Mouse (Mus musculus) heart, embryonic 11.5 days (tissue): Measurements from ENCODE around the gene Pqlc2. TPM values are rescaled to one million over a fixed set of nuclear protein-coding genes. Genes with fewer than 3 reads are reported as not detected.

ENCODE experiments used
- ATAC-seq: fragments of 200-750 bp; cut with Nextera tagmentation; replicated peaks from 2 replicates; pipeline ENCODE4 v1.8.0; 2017; ENCODE audit warnings: moderate library complexity; ENCODE audit not compliant: insufficient number of reproducible peaks, low FRiP score, low TSS enrichment
- H3K27ac ChIP-seq: fragments of 300-500 bp; sonication (generic); 2 replicates; pipeline ENCODE4 v1.5.1; 2014; ENCODE audit warnings: mild to moderate bottlenecking, low read depth, low read length
- H3K27me3 ChIP-seq: fragments of 300-500 bp; sonication (generic); 2 replicates; pipeline ENCODE4 v1.6.1; 2014; ENCODE audit warnings: mild to moderate bottlenecking, low read length, mixed read lengths; ENCODE audit not compliant: control insufficient read depth, insufficient read depth
- H3K36me3 ChIP-seq: fragments of 300-500 bp; sonication (generic); 2 replicates; pipeline ENCODE4 v1.6.1; 2014; ENCODE audit warnings: mild to moderate bottlenecking, low read length, moderate library complexity, mixed read lengths; ENCODE audit not compliant: control insufficient read depth, insufficient read depth
- H3K4me1 ChIP-seq: fragments of 300-500 bp; sonication (generic); 2 replicates; pipeline ENCODE4 v1.6.1; 2014; ENCODE audit warnings: low read length; ENCODE audit not compliant: control insufficient read depth, insufficient read depth
- H3K4me2 ChIP-seq: fragments of 300-500 bp; sonication (generic); 2 replicates; pipeline ENCODE4 v1.6.1; 2014; ENCODE audit warnings: mild to moderate bottlenecking, moderate library complexity
- H3K4me3 ChIP-seq: fragments of 300-500 bp; sonication (generic); 2 replicates; pipeline ENCODE4 v1.5.1; 2014; ENCODE audit warnings: low read depth, low read length
- H3K9ac ChIP-seq: fragments of 300-500 bp; sonication (generic); 2 replicates; pipeline ENCODE4 v1.6.1; 2014; ENCODE audit warnings: mild to moderate bottlenecking, low read depth, low read length, moderate library complexity
- H3K9me3 ChIP-seq: fragments of 300-500 bp; sonication (generic); replicated peaks from 2 replicates; pipeline ENCODE4 v1.6.1; 2016; ENCODE audit warnings: low read length; ENCODE audit not compliant: control insufficient read depth
- WGBS: fragments of 180-500 bp; shearing (Covaris S2); extraction: QIAGEN DNeasy Blood & Tissue Kit; methylation state at CpG from one replicate; pipeline ENCODE4 v1.1.7; 2014; ENCODE audit not compliant: insufficient replicate concordance; 5-methylcytosine and 5-hydroxymethylcytosine counted together
- microRNA-seq: library from miRNA; unstranded; fragments of <30 nt; microRNA quantifications from one replicate; pipeline ENCODE4, GENCODE M21; 2016; ENCODE audit warnings: borderline number of aligned reads
- polyA plus RNA-seq: library from polyadenylated mRNA; unstranded; fragments of >200 nt; fragmentation: Nextera tagmentation; extraction: Ambion mirVana; gene quantifications from 2 replicates; pipeline ENCODE4 v1.2.1, GENCODE M21; 2014

Gene Pqlc2
- polyA plus RNA-seq, 1 experiment from 2014 or later: 12.8 TPM

- H3K4me2 ChIP-seq: no peak overlapping the region
- 0 out of 2 replicates have a peak overlapping the region, but pooled peaks have one; percentile 22 for H3K9ac ChIP-seq
- no peak overlapping the region for H3K27ac ChIP-seq
- H3K27me3 ChIP-seq: no peaks in the 10 kb centered on the region
- peaks cover 69% of the 10 kb centered on the region for H3K4me1 ChIP-seq
- no peaks in the 10 kb centered on the region for H3K9me3 ChIP-seq
- no peaks in the 10 kb centered on the region; the same call in 1 of the 2 replicates for H3K36me3 ChIP-seq
- no peak for ATAC-seq
- H3K4me3 ChIP-seq: no peak overlapping the region
- WGBS: 91% methylated on average over 2 of the region's 2 CpGs
Measured at GRCm38 (mm10) chr4:139245534-139245933, 65.0 kb downstream of the Pqlc2 start.

GRCm38 (mm10) chr4:139244766-139245165 is 65.7 kb downstream of the Pqlc2 start:
- 82% methylated on average over 6 of the region's 6 CpGs for WGBS

GRCm38 (mm10) chr4:139244176-139244575 is 66.3 kb downstream of the Pqlc2 start:
- no peak overlapping the region for H3K27ac ChIP-seq
- no peaks in the 10 kb centered on the region; the same call in none of the 2 replicates for H3K36me3 ChIP-seq

More at GRCm38 (mm10) chr4:139244766-139245165, 65.7 kb downstream of the Pqlc2 start:
- Histone ChIP-seq H3K4me3 (no peak overlapping the region), H3K9ac (no peak overlapping the region), H3K4me2 (no peak overlapping the region), H3K27me3 (no peaks in the 10 kb centered on the region), H3K36me3 (no peaks in the 10 kb centered on the region; the same call in none of the 2 replicates), H3K27ac (no peak overlapping the region), H3K9me3 (no peaks in the 10 kb centered on the region), H3K4me1 (peaks cover 62% of the 10 kb centered on the region)
- no peak for ATAC-seq

More at GRCm38 (mm10) chr4:139244176-139244575, 66.3 kb downstream of the Pqlc2 start:
- ATAC-seq: no peak
- Histone ChIP-seq H3K4me2 (no peak overlapping the region), H3K9me3 (no peaks in the 10 kb centered on the region), H3K9ac (no peak overlapping the region), H3K4me3 (no peak overlapping the region), H3K4me1 (peaks cover 56% of the 10 kb centered on the region), H3K27me3 (no peaks in the 10 kb centered on the region)
- WGBS: 85% methylated on average over 3 of the region's 3 CpGs

Small RNA genes lying within 50 kb of the gene (microRNA-seq; reads per million reads assigned to microRNA genes)
- gene Gm24245: 16.0 reads per million, percentile 48 among the genes with 10 or more reads in this experiment
- gene Gm25732: 2.6 reads per million, percentile 29 among the genes with 10 or more reads in this experiment

Other genes starting within 250 kb of the Pqlc2 start
- not detected in 2 replicates for gene Htr6, start 235.1 kb downstream of the Pqlc2 start, polyA plus RNA-seq
- 6.3 and 7.2 TPM in 2 replicates for gene Nbl1, start 217.7 kb downstream of the Pqlc2 start, polyA plus RNA-seq
- gene Minos1, start 179.6 kb downstream of the Pqlc2 start, polyA plus RNA-seq: 649 and 675 TPM in 2 replicates
- gene Capzb, start 117.8 kb downstream of the Pqlc2 start, polyA plus RNA-seq: 316 and 319 TPM in 2 replicates
- 51.1 and 53.7 TPM in 2 replicates for gene Akr7a5, start within 50 bp of the Pqlc2 start, polyA plus RNA-seq
- 88.6 and 98.2 TPM in 2 replicates for gene Mrto4, start 41.9 kb upstream of the Pqlc2 start, polyA plus RNA-seq
- gene Emc1, start 41.9 kb upstream of the Pqlc2 start, polyA plus RNA-seq: 31.8 and 38.4 TPM in 2 replicates
- 69.0 and 71.5 TPM in 2 replicates for gene Ubr4, start 41.9 kb upstream of the Pqlc2 start, polyA plus RNA-seq
- gene Iffo2, start 219.8 kb upstream of the Pqlc2 start, polyA plus RNA-seq: 2.2 and 2.7 TPM in 2 replicates